Mouse (Mus musculus) kidney, postnatal 4 days (tissue): ENCODE results near the gene Hdac4.

Source experiments
- DNase-seq, 2 experiments: peaks; one replicate each; pipeline ENCODE4 v3.0.0; 2021; ENCODE audit warnings: mixed read lengths in 2 of 2

Gene Hdac4

GRCm38 (mm10) chr1:91959891-91960290 lies 235.6 kb downstream of the Hdac4 start:
- DNase-seq, result no peak

DNA sequence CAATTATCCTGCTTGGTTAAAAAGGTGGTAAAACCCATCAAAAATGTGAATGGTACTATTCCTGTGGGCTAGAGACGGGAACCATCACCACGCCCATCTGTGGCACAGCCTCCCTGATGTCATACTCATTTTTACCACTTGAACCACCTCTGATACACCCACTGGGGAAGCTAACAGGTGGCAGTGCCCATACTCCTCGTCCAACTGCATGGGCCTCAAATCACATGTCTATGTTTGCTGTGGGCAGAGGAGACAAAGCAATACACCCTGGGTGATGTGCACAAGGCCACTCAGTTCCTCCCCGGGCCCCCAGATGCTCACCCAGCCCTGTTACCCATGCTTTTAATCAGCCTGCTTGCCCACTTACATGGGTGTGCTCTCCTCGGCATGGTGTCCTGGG lies 236.5 kb downstream of the Hdac4 start:
- DNase-seq, result no peak

- DNase-seq, result no peak
Measured at GRCm38 (mm10) chr1:91956229-91956628, 239.3 kb downstream of the Hdac4 start.

DNA sequence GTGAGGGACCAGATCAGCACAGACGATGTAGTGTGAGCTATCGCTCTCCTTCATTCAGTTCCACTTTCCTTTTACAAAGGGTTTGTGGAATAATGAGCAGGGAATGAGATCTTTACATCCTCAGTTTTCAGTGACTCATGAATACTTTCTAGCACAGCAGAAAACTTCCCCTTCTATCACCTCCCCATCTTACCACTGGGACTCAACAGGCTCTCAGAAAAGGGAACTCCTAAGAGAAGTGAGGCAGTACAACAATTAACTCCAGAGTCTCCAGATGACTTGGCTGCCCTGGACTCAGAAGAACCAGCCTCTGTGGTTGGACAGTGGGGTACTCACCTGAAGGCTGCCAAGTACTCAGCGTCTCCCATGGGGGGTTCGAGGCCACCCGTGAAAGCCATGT lies 240.5 kb downstream of the Hdac4 start:
- no peak for DNase-seq

GRCm38 (mm10) chr1:91952912-91953311 lies 242.6 kb downstream of the Hdac4 start:
- no peak for DNase-seq

- no peak for DNase-seq
Measured at GRCm38 (mm10) chr1:91947441-91947840, 248.1 kb downstream of the Hdac4 start.

- no peak for DNase-seq
Measured at GRCm38 (mm10) chr1:91942583-91942982, 252.9 kb downstream of the Hdac4 start.

DNA sequence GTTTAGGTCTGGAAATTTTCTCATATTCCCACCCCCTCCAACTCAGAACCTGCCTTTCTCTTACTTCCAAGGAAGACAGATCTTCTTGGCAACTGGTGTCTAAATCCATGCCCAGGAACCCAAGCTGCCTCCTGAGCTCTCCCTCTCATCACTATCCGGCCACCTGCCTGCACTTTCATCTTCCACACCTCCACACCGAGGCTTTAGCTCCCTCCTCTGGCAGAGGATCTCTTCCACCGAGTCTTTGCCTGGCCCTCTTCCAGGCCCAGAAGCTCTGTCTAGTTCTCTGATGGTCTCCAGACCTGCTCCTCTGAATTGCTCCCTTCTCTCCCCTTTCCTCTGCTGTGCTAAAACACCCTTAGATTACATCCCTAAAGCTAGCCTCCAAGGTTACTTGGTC lies 253.5 kb downstream of the Hdac4 start:
- no peak for DNase-seq

GRCm38 (mm10) chr1:91941094-91941493 lies 254.4 kb downstream of the Hdac4 start:
- DNase-seq, result no peak

DNA sequence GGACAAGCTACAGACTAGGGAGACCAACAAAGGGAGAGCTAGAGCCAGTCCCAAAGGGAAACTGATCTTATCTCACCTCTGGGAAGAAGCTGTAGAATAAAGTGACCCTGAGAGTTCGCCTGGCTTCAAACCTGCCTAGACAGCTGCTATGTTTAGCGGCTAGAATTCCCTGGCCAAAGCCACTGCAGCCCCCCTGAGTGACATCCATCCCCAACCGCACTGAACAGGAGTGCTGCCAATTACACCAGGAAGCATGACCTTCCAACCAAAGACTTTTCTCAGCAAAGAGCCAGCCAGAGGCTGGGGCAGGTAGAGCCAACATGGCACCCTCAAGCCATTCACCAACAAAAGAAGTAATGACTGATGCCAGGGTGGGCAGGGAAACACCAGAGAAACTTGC lies 260.3 kb downstream of the Hdac4 start:
- no peak for DNase-seq

- no peak for DNase-seq
Measured at GRCm38 (mm10) chr1:91933681-91934080, 261.8 kb downstream of the Hdac4 start.

GRCm38 (mm10) chr1:91932221-91932620 lies 263.3 kb downstream of the Hdac4 start:
- DNase-seq, result no peak

DNA sequence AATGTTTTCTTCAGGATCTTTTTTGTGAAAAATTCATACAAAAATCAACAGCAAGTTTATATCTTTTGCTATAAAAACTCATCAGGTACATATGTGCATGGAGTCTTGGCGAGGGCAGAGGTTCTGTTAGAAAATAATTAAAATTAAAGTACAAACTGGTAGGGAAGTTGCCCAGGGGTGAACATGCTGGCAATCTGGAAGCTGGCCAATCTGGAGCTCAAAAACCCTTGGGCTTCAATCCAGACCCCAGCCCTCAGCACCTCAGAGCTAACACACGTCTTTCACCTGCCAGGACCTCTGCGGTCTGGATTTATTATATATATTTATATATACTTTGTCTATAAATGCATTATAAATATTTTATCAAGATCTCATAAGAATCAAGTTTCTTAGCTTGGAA lies 263.7 kb downstream of the Hdac4 start:
- no peak for DNase-seq

DNA sequence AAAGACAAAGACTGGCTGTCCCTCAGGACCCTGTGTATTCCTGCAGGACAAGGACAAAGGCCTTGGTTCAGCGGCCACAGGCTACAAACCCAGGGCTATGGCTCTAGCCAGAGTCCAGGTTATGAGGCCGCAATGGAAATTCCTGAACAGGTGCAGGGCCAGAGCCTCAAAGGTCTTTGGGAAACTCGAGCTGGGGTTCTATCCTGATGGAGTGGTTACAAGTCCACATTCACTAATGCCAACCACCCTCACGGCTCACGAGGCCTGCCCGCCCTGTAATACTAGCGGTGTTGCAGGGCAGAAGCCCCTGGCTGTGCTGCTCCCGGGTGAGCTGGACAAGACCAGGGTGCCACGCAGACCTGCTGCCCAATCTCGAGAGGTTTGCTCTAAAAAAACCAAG lies 264.3 kb downstream of the Hdac4 start:
- DNase-seq, result no peak

GRCm38 (mm10) chr1:91929051-91929450 lies 266.4 kb downstream of the Hdac4 start:
- no peak for DNase-seq

DNA sequence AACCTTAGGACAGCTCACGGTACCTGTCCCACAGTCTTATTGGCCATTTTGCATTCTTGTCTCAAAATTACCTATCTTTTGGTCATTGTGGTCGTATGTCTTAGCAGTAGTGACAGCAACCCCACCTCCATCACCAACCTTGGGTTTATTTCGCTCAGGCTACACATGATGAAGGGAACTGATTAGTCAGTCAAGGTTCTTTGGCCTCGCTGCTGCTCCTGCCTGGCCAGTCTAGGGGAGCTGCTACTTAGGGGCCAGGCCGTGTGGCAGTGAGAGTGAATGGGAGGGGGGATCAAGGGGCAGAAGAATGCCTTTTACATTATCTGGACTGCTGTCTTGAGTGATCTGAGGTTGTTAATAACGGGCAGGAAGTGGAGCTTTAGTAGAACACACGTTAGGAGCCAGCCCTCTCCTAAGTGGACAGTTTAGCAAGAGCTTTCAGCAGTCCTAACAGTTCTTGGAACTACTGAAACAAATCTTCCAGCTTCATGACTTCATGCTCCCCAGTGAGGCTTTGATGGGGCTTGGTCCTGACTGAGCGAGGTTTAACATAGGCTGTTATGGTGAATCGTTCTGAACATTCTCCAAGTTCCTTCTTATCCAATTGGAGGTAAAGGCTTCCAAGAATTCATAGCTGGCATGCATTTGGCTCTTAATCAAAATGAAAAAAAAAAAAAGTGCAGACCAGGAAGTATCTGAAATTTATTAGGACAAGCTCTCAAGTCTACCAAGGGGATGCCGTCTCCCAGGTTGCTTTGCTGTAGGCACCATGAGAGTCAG lies 267.8 kb downstream of the Hdac4 start:
- DNase-seq, result no peak

GRCm38 (mm10) chr1:91923567-91923966 lies 271.9 kb downstream of the Hdac4 start:
- DNase-seq, result no peak

DNA sequence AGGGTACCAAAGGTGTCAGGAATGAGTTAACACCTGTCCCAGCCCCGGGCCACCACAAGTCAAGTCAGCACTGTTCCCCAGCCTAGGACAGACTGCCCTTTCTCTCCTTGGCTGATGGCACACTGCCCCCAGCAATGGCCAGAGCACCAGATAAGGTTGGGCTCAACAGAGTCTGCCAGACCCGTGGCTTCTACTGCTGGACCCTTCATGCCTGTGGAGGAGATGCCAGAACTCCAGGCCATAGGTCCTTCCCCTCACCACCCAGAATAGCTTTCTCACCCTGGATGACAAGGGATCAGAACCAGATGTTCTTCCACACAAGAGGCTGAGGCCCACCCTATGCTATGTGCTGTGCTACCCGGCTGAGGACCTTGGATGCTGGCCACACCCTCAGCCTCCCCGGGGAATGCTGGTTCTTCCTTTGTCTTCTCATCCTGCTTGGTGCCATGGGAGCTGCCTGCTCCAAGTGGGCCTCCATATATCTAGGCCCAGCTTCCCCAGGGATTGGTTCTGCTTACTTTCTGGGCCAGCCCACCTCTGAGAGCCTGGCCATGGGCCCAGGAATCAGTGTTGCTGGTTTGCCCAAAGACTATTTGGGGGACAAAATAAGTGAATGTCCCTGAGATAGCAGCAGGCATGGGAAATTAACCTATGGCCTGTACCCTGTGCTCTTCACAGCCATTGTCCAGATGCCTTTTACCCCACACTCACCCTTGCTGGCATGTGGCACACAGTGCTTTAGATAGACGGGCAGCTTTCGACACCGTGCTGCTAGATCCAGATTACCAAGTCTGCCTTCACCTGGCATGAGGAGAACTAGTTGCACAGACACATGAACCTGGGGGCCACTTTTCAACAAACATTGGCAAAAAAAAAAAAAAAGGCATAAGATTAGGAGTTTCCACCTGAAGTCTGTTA lies 273.0 kb downstream of the Hdac4 start:
- no peak for DNase-seq

DNA sequence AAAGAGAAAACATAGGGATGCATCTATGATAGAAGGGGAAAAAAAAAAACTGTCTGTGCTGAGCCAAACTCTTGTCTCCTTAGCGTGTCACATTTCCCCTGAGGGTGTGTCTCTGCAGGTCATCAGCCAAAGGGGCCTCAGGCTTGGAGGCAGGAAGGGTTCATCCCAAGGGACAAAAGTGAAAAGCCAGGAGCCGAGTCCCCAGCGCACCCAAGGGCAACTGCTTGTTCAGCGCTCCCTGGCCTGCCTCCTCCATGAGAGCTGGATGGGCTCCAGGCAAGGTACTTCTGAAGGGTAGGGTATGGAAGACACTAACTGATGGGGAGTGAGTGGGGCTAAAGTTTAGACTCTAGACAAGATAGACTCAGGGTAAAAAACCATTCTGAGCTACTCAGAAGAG lies 273.8 kb downstream of the Hdac4 start:
- DNase-seq, result no peak

- no peak for DNase-seq
Measured at GRCm38 (mm10) chr1:91921279-91921678, 274.2 kb downstream of the Hdac4 start.

- no peak for DNase-seq
Measured at GRCm38 (mm10) chr1:91920038-91920589, 275.4 kb downstream of the Hdac4 start.

GRCm38 (mm10) chr1:91918257-91918800 lies 277.2 kb downstream of the Hdac4 start:
- no peak for DNase-seq

DNA sequence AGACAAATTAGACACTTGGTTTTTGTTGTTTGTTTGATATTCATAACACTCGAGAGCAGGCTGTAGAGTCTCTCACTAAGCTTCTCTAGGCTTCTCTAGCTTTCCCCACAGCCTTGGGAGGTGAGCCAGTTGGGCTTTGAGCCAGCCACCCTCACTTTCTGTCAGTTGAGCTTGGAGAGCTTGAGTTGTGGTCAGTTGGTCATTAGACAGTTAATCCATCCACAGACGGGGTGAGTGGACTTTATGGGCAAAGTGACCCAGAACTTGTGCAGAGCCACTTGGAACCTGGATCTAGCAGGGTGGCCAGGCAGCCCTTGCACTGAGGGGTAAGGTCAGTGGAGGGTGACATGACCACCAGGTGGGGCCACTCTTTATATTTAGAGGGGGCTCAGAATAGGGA lies 277.9 kb downstream of the Hdac4 start:
- peak; percentile 75 to 80 for DNase-seq
